Mouse (Mus musculus): ENCODE data around the gene Zkscan4.

Zkscan4 gene

DNA sequence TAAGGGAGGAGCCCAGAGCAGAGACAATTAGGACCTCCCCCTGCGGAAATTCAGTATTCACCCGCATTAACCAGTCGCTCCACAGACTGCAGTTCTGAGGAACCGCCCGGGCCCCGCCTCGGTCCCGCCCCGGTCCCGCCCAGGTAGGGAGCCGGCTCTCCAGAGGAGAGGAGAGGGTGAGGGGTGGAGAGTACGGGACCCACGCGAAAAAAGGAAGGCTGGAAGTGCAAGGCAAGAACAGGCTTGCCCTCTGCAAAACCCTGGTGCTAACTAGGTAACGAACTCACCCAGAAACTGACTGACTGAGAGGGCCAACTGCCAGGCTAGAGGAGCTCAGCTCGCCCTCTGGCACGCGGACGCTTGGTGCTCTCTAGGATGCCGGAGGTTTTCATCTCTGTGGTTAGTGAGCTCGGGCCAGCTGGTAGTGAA lies 27.5 kb downstream of the Zkscan4 start:
- DNase-seq (ENCODE audit: low spot score): peak; percentile 88

DNA sequence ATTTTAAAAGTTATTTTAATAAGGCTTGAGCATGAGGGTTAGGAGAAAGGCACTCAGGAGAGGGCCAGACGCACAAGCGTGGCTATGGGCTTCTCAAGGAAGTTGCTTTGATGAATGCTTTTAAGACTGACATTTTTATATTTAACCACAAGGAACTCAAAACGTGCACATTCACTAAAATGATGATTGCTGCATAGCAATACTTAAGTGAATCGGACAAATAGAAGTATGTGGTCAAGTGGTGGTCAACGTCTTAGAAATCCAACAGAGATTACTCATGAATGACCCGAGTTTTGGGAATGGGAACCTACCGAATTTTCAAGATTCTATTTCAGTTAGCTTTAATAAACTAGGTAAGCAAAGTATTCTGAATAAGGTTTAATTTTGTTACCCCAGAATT lies 51.4 kb downstream of the Zkscan4 start:
- peak; percentile 13 for DNase-seq (ENCODE audit: low spot score)

DNA sequence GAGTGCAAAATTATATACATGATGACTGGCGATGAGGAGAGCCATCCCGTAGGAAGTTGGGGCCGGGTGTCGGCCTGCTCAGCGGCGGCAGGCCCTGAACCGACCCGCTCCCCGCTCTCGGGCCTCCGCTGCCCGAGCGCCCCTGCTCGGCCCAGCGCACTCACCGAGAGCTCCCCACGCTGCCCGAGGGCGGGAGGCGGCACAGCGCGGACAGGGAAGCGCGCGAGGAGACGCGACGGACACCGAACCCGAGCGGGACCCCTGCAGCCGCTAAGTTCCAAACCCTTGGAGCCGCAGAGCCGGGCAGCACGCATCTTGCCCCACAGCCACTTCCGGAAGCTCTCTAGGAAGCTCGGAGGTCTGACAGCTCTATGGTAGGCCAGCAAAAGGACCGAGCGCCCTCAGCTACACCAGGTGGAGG lies 52.1 kb downstream of the Zkscan4 start, which contains the start of gene Zkscan8:
Zkscan8 (minus strand) TSS at position 340 of the 421 bp plus-strand sequence.
- DNase-seq (ENCODE audit: low spot score): peak; percentile 81

All from c-Kit-positive CD71-positive TER-119-positive erythroid progenitor cells, embryonic 14.5 days (primary cell).